Mouse (Mus musculus): ENCODE data around the gene Abhd8. TPM values are rescaled to one million over a fixed set of nuclear protein-coding genes. Genes with fewer than 3 reads are reported as not detected.

Abhd8 gene
- polyA plus RNA-seq, 1 experiment from 2014 or later, result 133 TPM

DNA sequence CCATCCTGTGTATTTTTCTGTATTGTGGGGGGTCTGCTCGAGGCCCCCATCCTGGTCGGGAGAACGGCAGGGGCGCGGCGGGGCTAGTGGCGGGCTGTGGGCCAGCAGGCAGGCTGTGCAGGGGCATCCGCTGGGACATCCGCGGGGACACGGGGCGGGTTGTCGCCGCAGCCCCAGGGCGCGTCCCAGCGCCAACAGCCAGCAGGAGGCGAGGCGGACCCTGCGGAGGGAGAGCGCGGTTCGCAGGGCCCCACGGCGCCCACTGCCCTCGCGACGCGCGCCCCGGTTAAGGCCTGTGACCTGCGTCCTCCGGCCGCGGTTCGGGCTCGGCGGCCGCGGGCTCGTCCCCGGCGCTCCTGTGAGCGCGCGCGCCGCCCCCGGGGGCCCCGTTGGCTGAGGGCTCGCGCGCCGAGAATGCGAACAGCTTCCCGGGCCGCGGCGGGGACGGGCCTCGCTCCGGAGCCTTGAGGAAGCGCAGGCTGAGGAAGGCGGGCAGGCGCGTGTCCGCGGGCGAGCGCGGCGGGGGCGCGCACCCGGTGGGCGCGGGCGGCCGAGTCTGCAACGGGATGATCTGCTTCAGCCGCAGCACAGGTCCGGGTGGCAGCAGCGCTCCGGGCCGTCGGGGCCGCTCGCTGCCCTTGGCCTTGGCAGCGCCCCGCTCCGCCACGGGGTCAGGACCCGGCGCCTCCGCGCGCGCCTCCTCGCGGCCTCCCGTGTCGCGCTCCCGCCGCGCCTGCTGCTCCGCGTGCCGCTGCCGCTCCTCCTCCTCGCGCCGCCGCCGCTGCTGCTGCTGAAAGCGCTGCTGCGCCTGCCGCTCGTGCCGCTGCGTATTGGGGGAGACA is 12.9 kb upstream of the Abhd8 start:
- H3K4me1 ChIP-seq (replicated peaks), result peaks cover 24% of the 10 kb centered on the region
- peaks cover 81% of the 10 kb centered on the region for H3K36me3 ChIP-seq
- no peaks in the 10 kb centered on the region for H3K9me3 ChIP-seq
- peak overlapping the region; percentile 79 for H3K4me2 ChIP-seq (replicated peaks)
- no peaks in the 10 kb centered on the region for H3K27me3 ChIP-seq
- H3K9ac ChIP-seq (replicated peaks), result peak overlapping the region; percentile 78
- peak overlapping the region; percentile 53 for H3K4me3 ChIP-seq (replicated peaks)
- H3K27ac ChIP-seq, result peak overlapping the region; percentile 92
- WGBS, result under 1% methylated on average over 82 of the region's 121 CpGs
- peak; percentile 71 for ATAC-seq

DNA sequence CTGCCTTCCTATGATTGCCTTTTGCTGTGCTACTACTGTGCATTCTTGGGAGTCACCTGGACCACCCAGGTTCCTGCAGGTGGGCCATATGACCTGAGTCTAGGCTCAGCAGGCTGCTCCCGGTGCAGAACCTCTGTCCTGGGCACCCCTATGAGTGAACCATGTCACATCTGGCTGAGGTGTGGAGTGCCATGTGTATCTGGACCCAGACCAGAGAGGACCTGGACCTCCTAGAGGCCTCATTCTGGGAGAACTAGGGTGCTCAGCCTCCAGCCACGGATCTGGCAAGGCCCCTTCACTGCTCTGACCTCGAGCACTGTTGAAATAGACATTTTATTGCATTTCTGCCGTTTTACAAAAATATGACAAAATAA is 12.2 kb upstream of the Abhd8 start:
- Histone ChIP-seq H3K9ac (replicated peaks) (peak overlapping the region; percentile 78), H3K36me3 (peaks cover 81% of the 10 kb centered on the region), H3K27me3 (no peaks in the 10 kb centered on the region), H3K4me1 (replicated peaks) (peaks cover 30% of the 10 kb centered on the region), H3K27ac (peak overlapping the region; percentile 92), H3K4me3 (replicated peaks) (peak overlapping the region; percentile 53), H3K4me2 (replicated peaks) (peak overlapping the region; percentile 79), H3K9me3 (no peaks in the 10 kb centered on the region)
- peak; percentile 12 for ATAC-seq
- 30% methylated on average over 4 of the region's 4 CpGs for WGBS

GRCm38 (mm10) chr8:71474785-71475701 is 11.6 kb upstream of the Abhd8 start:
- Histone ChIP-seq H3K27ac (0 out of 2 replicates have a peak overlapping the region, but pooled peaks have one; percentile 92), H3K27me3 (no peaks in the 10 kb centered on the region), H3K4me2 (replicated peaks) (no peak overlapping the region), H3K36me3 (peaks cover 74% of the 10 kb centered on the region), H3K9ac (replicated peaks) (no peak overlapping the region), H3K9me3 (no peaks in the 10 kb centered on the region), H3K4me1 (replicated peaks) (peaks cover 37% of the 10 kb centered on the region), H3K4me3 (replicated peaks) (no peak overlapping the region)
- 0 out of 2 replicates have a peak, but pooled peaks have one; percentile 2 for ATAC-seq
- 89% methylated on average over 25 of the region's 25 CpGs for WGBS

GRCm38 (mm10) chr8:71474344-71474743 is 10.9 kb upstream of the Abhd8 start:
- 93% methylated on average over 18 of the region's 18 CpGs for WGBS
- Histone ChIP-seq H3K9me3 (no peaks in the 10 kb centered on the region), H3K27me3 (no peaks in the 10 kb centered on the region), H3K4me2 (replicated peaks) (no peak overlapping the region), H3K9ac (replicated peaks) (no peak overlapping the region), H3K36me3 (peaks cover 67% of the 10 kb centered on the region), H3K27ac (no peak overlapping the region), H3K4me3 (replicated peaks) (no peak overlapping the region), H3K4me1 (replicated peaks) (peaks cover 41% of the 10 kb centered on the region)
- no peak for ATAC-seq

GRCm38 (mm10) chr8:71472601-71473386 is 9.3 kb upstream of the Abhd8 start:
- Histone ChIP-seq H3K4me2 (replicated peaks) (no peak overlapping the region), H3K4me3 (replicated peaks) (no peak overlapping the region), H3K4me1 (replicated peaks) (peaks cover 41% of the 10 kb centered on the region), H3K36me3 (peaks cover 53% of the 10 kb centered on the region), H3K27me3 (no peaks in the 10 kb centered on the region), H3K9ac (replicated peaks) (no peak overlapping the region), H3K27ac (no peak overlapping the region), H3K9me3 (no peaks in the 10 kb centered on the region)
- 91% methylated on average over 8 of the region's 8 CpGs for WGBS
- no peak for ATAC-seq

DNA sequence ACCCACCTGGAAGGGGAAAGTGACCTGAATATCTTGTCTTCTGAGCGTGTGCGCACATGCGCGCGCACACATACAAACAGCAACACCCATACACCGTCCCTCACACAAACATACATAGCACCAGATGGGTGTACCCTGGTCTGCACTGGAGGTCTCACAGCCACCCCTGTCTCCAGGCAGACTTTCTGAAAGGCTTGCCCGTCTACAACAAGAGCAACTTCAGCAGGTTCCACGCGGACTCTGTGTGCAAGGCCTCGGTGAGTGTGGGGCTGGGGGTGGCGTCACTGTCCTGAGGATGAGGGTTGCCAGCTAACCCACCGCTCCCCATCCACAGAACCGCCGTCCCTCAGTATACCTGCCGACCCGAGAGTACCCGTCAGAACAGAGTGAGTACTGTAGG is 8.4 kb upstream of the Abhd8 start:
- peaks cover 32% of the 10 kb centered on the region for H3K4me1 ChIP-seq (replicated peaks)
- H3K27ac ChIP-seq, result no peak overlapping the region
- H3K9me3 ChIP-seq, result no peaks in the 10 kb centered on the region
- no peak for ATAC-seq
- H3K9ac ChIP-seq (replicated peaks), result no peak overlapping the region
- no peak overlapping the region for H3K4me3 ChIP-seq (replicated peaks)
- WGBS, result 97% methylated on average over 17 of the region's 17 CpGs
- H3K27me3 ChIP-seq, result no peaks in the 10 kb centered on the region
- H3K4me2 ChIP-seq (replicated peaks), result no peak overlapping the region
- peaks cover 50% of the 10 kb centered on the region for H3K36me3 ChIP-seq

DNA sequence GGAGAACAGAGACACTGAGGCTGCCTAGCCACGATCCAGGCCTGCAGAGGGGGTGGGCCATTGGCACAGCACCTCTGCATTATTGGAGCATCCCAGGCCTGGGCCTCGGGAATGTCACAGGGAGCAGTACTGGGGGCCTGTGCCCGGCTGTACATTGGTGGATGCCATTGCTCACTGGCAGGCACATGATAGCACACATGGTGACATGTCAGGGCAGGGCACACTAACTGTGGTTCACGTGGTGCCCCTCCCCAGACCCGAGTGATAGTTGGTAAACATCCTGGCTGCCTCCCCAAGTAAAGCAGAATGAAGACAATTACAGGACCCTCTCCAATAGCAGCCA is 7.4 kb upstream of the Abhd8 start:
- Histone ChIP-seq H3K4me3 (replicated peaks) (peak overlapping the region; percentile 79; the same call in 1 of the 2 replicates), H3K4me2 (replicated peaks) (0 out of 2 replicates have a peak overlapping the region, but pooled peaks have one; percentile 83), H3K4me1 (replicated peaks) (peaks cover 26% of the 10 kb centered on the region), H3K27ac (no peak overlapping the region), H3K27me3 (no peaks in the 10 kb centered on the region), H3K9me3 (no peaks in the 10 kb centered on the region), H3K36me3 (peaks cover 53% of the 10 kb centered on the region), H3K9ac (replicated peaks) (peak overlapping the region; percentile 75; the same call in 1 of the 2 replicates)
- WGBS, result 79% methylated on average over 5 of the region's 5 CpGs
- no peak for ATAC-seq

DNA sequence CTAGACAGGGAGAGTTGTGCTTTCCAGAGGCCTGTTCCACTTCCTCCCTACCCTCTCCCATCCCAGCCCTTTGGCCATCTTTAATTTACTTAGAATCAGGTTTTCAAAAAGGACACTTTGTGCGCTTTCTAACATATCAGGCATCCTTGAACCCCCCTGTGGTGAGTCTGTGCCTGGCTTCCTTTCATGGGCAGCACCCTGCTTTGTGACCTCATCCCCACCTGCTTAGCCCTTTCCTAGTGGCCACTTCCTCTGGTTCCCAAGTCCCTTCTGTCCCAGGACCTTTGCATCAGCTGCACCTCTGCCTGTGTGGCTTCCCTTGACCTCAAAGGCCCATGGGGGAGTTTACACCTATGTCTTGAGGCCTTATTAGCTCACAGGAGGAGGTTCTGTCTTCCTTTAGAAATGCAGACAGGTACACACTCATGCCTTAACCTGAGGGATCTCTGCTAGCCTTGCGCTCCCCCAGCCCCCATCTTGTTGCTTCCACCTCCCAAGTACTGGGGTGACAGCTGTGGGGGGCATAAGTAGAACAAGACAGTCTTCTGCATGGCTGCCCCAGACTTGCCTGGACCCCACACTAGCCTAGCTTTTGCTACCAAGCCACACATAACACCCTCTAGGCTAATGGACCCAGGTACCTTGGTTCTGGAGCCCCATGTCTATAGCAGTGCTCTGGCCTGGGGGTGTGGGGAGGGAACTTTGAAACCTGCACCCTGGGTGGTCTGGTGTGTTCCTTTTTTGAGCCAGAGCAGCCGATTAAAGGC is 6.9 kb upstream of the Abhd8 start:
- peak overlapping the region; percentile 75 for H3K9ac ChIP-seq (replicated peaks)
- no peak for ATAC-seq
- peaks cover 50% of the 10 kb centered on the region for H3K36me3 ChIP-seq
- 84% methylated on average over 3 of the region's 3 CpGs for WGBS
- H3K27me3 ChIP-seq, result no peaks in the 10 kb centered on the region
- H3K4me2 ChIP-seq (replicated peaks), result peak overlapping the region; percentile 83
- H3K4me3 ChIP-seq (replicated peaks), result peak overlapping the region; percentile 79
- H3K9me3 ChIP-seq, result no peaks in the 10 kb centered on the region
- H3K27ac ChIP-seq, result 0 out of 2 replicates have a peak overlapping the region, but pooled peaks have one; percentile 89
- H3K4me1 ChIP-seq (replicated peaks), result peaks cover 28% of the 10 kb centered on the region

DNA sequence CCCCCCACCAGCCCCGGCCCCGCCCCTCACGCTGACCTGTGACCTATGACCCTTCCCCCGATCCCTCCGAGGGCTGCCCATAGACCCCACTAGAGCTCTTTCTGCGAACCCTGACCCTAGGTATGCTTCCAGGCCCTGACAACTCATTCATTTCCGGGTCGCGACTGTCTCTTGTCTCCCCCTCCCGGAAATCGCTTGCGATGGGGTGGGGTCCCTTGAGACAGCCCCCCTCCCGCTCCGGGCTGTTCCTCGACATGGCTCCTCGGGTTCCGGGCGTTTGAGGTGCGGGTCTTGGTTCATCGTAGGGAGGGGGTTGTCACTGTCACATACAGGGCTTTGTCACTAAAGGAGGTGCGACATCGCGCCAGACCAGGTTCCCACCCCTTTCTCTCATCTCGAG is 6.0 kb upstream of the Abhd8 start:
- Histone ChIP-seq H3K27ac (peak overlapping the region; percentile 89), H3K36me3 (peaks cover 40% of the 10 kb centered on the region), H3K4me1 (replicated peaks) (peaks cover 30% of the 10 kb centered on the region), H3K4me3 (replicated peaks) (peak overlapping the region; percentile 79), H3K4me2 (replicated peaks) (peak overlapping the region; percentile 83), H3K27me3 (no peaks in the 10 kb centered on the region), H3K9me3 (no peaks in the 10 kb centered on the region), H3K9ac (replicated peaks) (peak overlapping the region; percentile 75)
- ATAC-seq, result peak; percentile 55
- WGBS, result under 1% methylated on average over 24 of the region's 24 CpGs

DNA sequence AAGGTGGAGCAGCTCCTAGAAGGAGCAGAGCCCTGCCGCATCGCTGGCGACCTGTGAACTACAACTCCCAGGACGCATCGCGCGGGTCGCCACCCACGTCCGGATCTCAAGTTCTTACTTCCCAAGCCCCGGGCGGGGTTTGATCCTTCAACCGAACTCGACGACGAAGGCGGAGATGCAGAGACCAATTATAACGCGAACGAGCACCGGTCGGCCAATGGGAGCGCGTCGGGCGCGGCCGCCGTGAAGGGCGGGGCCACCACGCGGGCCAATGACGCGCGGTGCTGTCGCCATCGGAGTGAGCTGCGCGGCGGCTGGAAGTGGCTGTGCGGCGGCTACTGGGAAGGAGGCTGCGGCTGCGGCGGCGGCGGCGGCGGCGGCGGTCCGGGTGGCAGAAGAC is 5.5 kb upstream of the Abhd8 start, which contains the start of gene Dda1:
TSS of gene Dda1 (plus strand) at position 284 of the 400 bp plus-strand sequence.
- Histone ChIP-seq H3K4me2 (replicated peaks) (peak within 1 kb of the TSS; percentile 83), H3K4me1 (replicated peaks) (peaks cover 35% of the 10 kb centered on the region), H3K27ac (peak within 1 kb of the TSS; percentile 89), H3K9me3 (no peaks in the 10 kb centered on the region), H3K27me3 (no peaks in the 10 kb centered on the region), H3K36me3 (peaks cover 35% of the 10 kb centered on the region), H3K9ac (replicated peaks) (peak within 1 kb of the TSS; percentile 75), H3K4me3 (replicated peaks) (peak within 1 kb of the TSS; percentile 79)
- peak; percentile 86 for ATAC-seq
- WGBS, result under 1% methylated on average over 36 of the region's 52 CpGs

DNA sequence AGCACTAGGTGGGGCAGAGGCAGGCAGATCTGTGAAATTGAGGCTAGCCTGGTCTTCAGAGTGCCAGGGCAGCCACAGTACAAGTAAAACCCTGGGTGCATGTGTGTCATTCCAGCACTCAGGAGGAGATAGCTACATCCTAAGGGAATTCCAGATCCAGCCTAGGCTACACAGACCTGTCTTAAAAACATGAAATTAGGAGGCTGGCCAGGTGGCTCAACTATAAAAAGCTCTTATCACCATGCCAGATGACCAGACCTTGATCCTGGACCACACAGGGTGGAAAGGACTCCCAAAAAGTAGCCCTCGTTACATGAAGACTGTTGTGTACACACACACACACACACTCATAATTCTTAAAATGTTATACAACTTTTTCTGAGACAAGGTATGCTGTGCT is 4.5 kb upstream of the Abhd8 start:
- ATAC-seq, result no peak
- Histone ChIP-seq H3K9me3 (no peaks in the 10 kb centered on the region), H3K4me1 (replicated peaks) (peaks cover 38% of the 10 kb centered on the region), H3K27ac (no peak overlapping the region), H3K9ac (replicated peaks) (no peak overlapping the region), H3K36me3 (peaks cover 26% of the 10 kb centered on the region), H3K4me2 (replicated peaks) (no peak overlapping the region), H3K27me3 (no peaks in the 10 kb centered on the region), H3K4me3 (replicated peaks) (no peak overlapping the region)
- 90% methylated on average over 1 of the region's 1 CpGs for WGBS

All from midbrain, embryonic 13.5 days (tissue).